Mouse (Mus musculus): ENCODE data around the gene Ccdc182.

The Ccdc182 gene

GRCm38 (mm10) chr11:88328813-88329595, 35.1 kb downstream of the Ccdc182 start:
- DNase-seq (ENCODE audit: low spot score) = no peak

- DNase-seq (ENCODE audit: low spot score) = no peak
Measured at GRCm38 (mm10) chr11:88330799-88331198, 36.9 kb downstream of the Ccdc182 start.

DNA sequence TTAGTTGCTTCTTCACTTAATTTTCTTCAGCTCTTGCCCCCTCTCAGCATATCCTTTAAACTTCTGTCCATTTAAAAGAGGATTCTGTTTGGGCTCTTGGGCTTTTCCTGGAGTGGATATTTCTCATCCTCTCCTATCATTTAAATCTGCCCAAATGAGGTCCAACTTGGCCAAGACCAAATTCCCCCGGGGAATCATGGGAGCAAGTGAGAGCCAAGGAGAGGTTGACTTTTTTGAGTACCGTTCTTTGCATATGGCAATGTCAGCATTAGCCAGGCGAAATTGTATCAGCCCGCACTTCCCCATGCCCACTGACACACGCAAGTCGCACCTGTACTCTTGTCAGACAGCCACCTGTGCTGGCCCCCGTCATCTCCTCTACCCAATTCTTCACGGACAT, 37.9 kb downstream of the Ccdc182 start:
- no peak for DNase-seq (ENCODE audit: low spot score)

GRCm38 (mm10) chr11:88332309-88332934, 38.6 kb downstream of the Ccdc182 start:
- no peak for DNase-seq (ENCODE audit: low spot score)

- no peak for DNase-seq (ENCODE audit: low spot score)
Measured at GRCm38 (mm10) chr11:88334893-88335292, 41.0 kb downstream of the Ccdc182 start.

DNA sequence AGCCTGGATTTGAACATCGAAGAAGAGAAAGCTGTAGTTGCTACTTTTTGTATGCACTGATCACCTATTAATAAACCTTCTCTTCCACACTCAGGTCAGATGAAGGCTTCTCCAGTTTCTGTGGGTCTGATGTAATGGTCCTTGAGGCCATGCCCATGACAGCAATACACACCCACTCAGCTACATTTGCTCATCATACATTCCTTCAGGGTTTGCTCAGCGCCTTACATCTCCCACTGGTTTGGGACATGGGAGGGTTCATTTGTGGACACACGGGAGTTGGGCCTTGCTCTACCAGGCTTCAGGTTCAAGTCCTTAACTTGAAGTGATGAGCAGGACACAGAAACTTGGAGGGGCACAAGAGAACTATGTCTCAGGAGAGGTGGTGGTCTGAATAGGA, 44.1 kb downstream of the Ccdc182 start:
- no peak for DNase-seq (ENCODE audit: low spot score)

Measured in retina, embryonic 14.5 days (tissue).